Mouse (Mus musculus) 3T3-L1 (cell line): ENCODE measurements around the gene Ndufb5.
"Not testable (repeated sequence)": the region's sequence is repeated elsewhere in the genome, so short reads cannot be mapped to it uniquely, and the experiment has no call there.

Source experiments
- DNase-seq: peaks from one replicate; pipeline ENCODE4 v3.0.0-alpha.2; 2015; ENCODE audit warnings: low read depth, low spot score

Ndufb5 gene

GRCm38 (mm10) chr3:32725951-32726350 lies 10.8 kb upstream of the Ndufb5 start:
- no peak for DNase-seq

DNA sequence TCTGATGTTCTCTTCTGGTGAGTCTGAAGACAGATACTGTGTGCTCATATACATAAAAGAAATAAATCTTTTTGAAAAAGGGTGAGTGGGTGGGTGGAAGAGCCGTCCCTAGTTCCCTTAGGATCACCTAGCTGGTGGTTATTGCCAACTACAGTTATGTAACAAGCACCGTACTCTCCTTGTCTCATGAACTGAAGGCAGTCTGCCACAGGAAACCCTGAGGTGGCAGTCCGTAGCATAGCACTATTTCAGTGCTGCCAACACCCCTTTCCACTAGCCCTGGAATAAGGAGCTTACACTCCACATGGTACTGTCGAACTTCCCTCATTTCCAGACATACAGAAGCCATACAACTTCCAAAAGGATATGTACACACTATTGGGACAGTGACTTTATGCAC lies 8.9 kb upstream of the Ndufb5 start:
- no peak for DNase-seq

DNA sequence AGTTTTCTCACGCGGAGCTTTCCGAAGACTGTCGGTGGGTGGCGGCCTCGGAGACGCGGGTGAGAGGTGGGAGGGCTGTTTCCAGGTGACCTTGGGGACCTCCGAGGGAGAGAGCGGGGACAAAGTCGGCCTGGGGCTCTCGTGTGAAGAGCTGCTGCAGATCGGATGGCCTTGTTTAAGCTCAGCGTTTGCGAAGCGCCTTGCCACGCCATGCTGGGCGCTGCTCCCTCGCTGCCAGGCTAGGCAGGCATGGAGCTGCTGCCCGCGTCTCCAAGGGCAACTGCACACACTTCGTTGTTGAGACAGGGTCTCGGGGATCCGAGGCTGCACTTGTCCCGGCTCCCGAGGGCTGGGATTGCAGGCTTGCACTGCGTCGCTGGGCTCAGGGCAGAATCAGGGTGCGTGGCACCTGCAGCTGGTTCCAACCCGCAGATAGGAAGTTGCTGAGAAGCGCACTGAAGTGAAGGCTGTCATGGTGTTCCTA lies 424 bp downstream of the Ndufb5 start, which contains the start of gene Mrpl47:
Gene Mrpl47 (minus strand): TSS at position 434 of the 484 bp plus-strand sequence.
- DNase-seq = no peak

DNA sequence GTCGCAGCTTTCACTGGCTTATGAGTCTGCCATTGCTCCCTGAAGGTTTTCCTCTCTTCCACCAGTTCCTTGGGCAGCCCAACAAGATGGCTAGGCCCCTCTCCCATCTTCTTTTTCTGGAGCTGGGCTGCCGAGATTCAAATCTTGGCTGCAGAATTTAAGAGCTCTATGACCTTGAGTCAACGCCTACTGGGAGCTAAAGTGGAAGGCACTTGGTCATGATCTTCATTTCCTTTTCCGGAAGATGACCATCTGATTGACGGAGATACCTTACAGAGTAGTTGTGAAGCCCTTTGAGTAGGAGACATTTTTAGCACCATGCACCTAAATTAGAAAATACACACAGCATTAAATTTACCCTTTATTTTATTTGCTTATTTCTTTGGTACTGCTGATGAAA lies 1.8 kb downstream of the Ndufb5 start:
- DNase-seq = no peak

GRCm38 (mm10) chr3:32742276-32742780 lies 5.5 kb downstream of the Ndufb5 start:
- no peak for DNase-seq

- no peak for DNase-seq
Measured at GRCm38 (mm10) chr3:32745001-32745400, 8.2 kb downstream of the Ndufb5 start.

DNA sequence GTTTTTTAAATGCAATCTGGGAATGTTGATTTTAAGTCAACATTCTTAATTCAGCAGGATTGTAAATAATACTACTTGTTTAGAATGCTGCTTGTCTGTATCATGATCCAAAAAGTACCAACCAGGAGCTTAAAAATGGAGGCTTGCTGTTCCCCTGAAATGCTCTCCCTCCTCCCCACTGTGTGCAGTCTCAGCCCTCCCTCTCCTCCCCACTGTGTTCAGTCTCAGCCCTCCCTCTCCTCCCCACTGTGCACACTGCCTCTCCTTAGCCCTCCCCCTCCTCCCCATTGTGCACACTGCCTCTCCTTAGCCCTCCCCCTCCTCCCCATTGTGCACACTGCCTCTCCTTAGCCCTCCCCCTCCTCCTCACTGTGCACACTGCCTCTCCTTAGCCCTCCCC lies 8.6 kb downstream of the Ndufb5 start:
- not testable (repeated sequence) for DNase-seq

GRCm38 (mm10) chr3:32748384-32748783 lies 11.6 kb downstream of the Ndufb5 start:
- DNase-seq = no peak

DNA sequence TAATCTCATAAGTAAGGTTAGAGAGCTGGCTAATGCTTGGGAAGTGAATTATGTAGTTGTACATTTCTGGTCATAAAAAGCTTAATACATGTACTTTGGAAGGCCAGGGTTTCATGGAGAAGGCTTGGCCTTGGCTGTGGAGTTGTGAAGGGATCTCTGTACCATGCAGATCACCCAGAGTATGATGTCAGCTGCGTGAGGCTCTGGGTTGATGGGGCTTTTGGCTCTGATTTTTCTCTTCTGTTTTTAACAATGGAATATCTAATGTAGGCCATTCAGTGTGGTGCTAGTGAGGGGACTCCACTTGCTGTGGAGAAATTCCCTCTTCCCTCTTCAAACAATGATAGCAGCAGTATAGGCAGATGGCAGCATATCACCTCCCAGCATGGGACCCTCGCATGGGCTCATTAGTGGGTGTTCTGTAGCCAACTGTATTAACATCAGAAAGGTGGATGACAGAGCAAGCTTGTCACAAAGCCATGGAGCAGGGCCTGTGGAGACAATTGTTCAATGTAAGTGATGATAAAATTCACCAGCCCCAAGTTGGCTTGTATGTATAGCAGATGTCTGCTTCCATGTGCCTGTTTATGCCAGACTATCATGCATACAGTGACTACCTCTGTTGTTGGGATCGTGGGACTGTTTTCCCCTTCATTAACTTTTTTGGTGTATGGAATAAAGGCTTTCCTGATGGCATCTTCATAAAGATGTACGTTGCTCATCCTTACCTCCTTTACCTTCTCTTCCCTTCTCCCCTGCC lies 13.2 kb downstream of the Ndufb5 start:
- no peak for DNase-seq

DNA sequence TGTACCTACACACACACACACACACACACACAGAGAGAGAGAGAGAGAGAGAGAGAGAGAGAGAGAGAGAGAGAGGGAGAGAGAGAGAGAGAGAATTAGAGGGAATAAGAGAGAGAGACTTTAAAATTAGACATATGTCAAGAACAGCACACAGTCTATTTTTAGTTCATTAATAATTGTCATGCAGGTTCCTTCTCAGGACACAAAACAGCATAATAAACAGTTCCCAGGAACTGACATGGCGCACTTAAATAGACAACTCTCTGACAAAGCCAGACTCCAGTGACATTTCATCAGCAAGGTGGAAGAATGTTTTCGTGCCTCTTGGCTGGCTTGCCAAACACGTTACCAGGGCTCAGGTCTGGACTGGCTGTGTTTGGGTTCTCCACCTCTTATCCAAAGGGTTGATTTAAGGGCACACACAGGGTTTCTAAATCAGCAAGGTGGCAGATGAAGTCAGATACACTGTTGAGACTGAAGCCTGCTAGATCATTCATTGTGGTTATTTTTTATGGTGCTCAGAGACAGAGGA lies 17.7 kb downstream of the Ndufb5 start:
- no peak for DNase-seq

DNA sequence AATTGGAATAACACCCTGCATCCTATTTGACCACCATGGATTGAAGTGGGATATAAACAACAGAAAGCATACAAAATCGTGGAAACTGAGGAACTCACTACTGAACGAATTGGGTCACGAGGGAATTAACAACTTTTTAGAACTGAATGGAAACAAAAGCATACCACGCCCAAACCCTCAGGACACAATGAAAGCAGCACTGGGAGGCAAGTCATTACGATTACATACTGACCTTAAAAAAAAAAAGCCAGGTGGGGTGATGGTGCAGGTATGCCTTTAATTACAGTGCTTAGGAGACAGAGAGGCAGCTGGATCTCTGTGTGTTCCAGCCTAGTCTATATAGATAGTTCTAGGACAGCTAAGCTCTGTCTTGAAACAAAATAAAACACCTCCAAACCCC lies 22.4 kb downstream of the Ndufb5 start:
- no peak for DNase-seq

DNA sequence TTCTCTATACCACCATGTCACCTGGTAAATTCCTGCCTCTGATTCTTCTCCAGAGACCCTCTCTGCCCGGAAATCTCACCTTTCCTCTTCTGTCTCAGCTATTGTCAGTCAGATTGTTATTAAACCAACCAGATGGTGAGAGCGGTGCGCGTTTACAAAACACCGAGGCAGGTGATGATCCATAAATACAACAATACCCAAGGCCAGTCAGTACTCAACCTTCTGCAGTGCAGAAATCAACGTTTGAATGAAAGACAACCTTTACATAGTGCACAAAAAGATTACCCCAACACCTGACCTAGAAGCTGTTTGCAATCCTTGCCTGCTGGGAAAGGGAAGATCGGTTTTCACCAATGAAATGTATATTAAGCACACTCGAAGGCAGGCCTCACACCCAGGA lies 26.2 kb downstream of the Ndufb5 start:
- no peak for DNase-seq

DNA sequence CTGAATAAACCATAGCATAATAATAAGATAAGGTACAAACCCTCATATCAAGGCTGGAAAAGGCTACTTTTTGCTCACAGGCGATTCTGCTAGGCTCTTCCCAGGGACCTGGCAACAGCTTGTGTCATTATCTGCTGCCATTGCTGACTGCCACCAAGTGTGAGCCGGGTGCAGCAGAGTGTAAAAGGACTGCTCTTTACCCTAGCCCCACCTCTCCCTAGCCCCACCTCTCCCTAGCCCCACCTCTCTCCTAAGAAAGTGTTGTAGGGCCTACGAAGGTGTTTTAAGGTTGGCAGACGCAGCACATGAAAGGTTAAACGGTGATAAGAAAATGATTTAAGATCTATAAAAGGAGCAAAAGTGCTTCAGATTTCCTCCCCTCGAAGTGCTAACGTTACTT lies 27.1 kb downstream of the Ndufb5 start:
- DNase-seq = no peak

DNA sequence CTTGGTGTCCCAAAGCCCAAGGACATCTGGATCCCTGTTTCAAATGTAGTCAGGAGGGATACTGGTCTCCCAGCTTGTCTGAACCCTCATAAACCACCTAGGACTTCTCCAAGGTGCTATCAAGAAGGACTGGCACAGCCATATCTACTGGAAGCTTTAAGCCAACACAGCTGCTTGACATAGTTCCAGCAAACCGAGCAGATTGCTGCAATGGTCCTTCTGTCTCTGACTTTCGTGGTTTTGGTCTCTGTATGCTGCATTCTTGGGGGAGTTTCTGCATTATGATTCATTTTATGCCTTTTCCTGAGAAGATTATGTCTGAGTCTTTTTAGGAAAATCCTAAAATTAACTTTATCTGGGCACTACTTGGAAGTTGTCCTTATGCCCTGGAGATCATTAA lies 34.0 kb downstream of the Ndufb5 start:
- peak; percentile 58 for DNase-seq
